Mouse (Mus musculus) brain, embryonic 14.5 days (tissue): ENCODE results near the gene Tollip.

Experiments used
- CTCF ChIP-seq: fragments of 200-500 bp; IDR thresholded peaks from 2 replicates; pipeline ENCODE4 v1.5.1; 2012; ENCODE audit warnings: inconsistent platforms, mild to moderate bottlenecking, moderate library complexity, borderline replicate concordance; ENCODE audit not compliant: insufficient read depth, insufficient read length; ENCODE audit errors: extremely low read depth
- POLR2A ChIP-seq: fragments of 200-500 bp; IDR thresholded peaks from 2 replicates; pipeline ENCODE4 v1.6.1; 2012; ENCODE audit warnings: mild to moderate bottlenecking, inconsistent platforms, borderline replicate concordance; ENCODE audit not compliant: poor library complexity, insufficient read depth, insufficient read length, severe bottlenecking; ENCODE audit errors: extremely low read depth

- TF ChIP-seq CTCF (no peak), POLR2A (no peak)
Measured at GRCm38 (mm10) chr7:141953616-141954015, 35.3 kb upstream of the Tollip start.
